Mouse (Mus musculus) T-helper 1 cell (primary cell): ENCODE measurements around the gene Efna2.
"Not testable (repeated sequence)": the region's sequence is repeated elsewhere in the genome, so short reads cannot be mapped to it uniquely, and the experiment has no call there.

Source experiments
- in situ Hi-C: fragments of 300-600 bp; cut with MboI, MseI; formaldehyde crosslinking; loops from one replicate; pipeline ENCODE4 v1.15.1; 2025; ENCODE audit warnings: high pct_unique_total_duplicates

Efna2 gene

DNA sequence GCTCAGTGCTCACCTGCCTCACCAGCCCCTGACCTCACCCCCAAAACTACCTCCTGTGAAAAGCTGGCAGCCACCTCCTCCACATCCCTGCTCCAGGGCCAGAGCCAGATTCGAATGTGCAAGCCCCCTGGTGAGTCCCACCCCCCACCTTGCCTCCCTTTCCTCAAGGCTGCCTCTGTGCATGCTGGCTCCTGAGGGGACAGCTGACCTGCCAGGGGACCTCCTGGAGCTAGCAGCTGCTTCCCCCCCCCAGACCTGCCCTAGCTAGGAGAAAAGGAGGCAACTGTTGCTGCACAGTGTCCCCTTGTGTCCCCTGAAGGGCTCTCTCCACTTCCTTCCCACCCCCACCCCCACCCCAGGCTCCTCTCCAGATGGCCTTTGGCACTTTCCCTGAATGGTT lies 24.0 kb upstream of the Efna2 start:
- in situ Hi-C loops = no loop called here

DNA sequence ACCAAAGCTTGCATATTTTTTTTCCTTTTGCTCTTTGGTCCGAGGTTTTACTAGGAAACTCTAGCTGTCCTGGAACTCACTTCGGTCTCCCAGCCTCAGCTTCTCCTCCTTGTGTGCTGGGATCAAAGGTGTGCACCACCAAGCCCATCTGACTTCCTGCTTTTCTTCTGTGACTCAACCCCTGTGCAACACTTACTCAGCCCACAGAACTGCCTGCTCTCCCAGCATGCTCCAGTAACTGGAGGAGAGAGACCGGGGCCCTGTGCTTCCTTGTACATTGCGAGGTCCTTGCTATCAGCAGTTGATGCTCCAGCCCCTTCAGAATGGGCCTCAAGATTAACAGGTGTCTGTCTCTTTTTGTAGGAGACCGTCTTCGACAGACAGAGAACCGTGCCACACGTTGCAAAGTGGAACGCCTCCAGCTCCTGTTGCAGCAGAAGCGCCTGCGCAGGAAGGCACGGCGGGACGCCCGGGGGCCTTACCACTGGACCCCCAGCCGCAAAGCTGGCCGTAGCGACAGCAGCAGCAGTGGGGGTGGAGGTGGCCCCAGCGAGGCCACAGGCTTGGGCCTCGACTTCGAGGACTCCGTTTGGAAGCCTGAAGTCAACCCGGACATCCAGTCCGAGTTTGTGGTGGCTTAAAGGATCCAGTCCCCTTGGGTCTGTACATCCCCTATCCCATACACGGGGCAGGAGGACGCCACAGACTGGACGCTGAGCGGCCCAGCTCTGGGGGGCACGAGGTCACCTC lies 23.1 kb upstream of the Efna2 start:
- in situ Hi-C loops = no loop called here

GRCm38 (mm10) chr10:80156752-80157053 lies 22.6 kb upstream of the Efna2 start:
- in situ Hi-C loops = no loop called here

DNA sequence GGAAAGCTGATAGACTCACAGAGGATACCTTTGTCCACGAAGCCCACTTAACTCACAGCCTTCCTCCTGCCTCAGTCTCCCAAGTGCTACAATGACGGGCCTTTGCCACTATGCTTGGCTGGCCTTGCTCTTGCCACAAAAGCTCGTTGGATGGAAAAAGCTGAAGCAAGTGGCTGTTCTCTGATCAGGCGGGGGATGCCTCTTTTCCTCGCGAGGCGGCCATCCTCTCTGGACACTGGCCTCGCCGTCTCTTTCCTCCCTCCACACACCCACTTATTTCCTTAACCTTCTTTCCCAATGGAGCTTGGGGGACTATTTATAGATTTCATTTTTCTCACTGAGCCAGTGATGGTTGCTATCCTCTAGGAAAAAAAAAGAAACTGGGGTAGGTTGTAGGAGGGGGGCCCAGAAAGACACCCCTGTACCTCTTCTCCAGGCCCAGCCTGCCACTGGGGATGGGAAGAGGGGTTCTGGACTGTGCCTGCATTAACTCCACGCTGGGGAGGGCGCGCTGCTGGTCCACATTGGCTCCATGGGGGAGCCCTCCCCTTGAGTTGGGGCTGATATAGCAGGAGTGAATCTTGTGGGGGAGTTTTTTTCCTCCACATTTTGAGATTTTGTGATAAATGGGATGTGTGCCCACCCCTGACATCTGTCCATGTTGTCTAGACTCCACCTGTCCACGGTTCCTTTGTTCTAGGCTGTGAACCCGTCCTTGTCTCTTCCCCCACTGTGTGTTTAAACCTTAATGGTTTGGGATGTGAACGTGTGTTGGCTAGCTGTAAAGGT lies 21.9 kb upstream of the Efna2 start:
- in situ Hi-C loops = no loop called here

DNA sequence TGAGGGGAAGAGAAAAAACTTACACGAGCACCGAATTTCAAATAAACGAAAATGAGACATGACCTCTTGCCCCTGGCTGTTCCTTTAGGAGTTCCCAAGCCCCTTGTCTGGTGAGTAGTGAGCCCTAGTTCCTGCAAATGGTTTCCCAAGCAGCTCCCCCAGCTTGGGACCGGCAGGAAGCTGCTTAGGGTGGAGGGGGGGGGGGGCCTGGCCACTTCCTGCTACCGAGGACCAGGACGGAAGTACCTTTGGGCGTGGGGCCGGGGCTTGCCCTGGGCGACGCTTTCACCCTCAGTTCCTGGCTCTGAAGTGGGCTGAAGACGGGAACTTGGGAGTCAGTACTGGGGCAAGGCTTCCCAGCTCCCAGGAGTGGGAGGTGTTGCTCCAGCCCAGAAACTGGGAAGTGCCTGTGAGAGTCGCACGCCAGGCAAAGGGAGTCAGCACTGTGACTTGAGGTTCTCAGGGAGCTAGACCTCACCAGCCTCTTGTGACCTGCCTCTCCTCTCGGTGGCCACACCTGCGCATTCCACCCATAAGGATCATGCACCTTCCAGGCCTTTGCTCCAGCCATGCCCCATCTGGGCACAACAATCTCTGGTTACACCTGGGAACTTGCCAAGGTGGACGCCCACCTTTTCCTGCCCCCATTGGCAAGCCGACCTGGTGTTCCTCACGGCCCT lies 20.8 kb upstream of the Efna2 start:
- in situ Hi-C loops = no loop called here

- in situ Hi-C loops = no loop called here
Measured at GRCm38 (mm10) chr10:80159021-80159560, 20.2 kb upstream of the Efna2 start.

DNA sequence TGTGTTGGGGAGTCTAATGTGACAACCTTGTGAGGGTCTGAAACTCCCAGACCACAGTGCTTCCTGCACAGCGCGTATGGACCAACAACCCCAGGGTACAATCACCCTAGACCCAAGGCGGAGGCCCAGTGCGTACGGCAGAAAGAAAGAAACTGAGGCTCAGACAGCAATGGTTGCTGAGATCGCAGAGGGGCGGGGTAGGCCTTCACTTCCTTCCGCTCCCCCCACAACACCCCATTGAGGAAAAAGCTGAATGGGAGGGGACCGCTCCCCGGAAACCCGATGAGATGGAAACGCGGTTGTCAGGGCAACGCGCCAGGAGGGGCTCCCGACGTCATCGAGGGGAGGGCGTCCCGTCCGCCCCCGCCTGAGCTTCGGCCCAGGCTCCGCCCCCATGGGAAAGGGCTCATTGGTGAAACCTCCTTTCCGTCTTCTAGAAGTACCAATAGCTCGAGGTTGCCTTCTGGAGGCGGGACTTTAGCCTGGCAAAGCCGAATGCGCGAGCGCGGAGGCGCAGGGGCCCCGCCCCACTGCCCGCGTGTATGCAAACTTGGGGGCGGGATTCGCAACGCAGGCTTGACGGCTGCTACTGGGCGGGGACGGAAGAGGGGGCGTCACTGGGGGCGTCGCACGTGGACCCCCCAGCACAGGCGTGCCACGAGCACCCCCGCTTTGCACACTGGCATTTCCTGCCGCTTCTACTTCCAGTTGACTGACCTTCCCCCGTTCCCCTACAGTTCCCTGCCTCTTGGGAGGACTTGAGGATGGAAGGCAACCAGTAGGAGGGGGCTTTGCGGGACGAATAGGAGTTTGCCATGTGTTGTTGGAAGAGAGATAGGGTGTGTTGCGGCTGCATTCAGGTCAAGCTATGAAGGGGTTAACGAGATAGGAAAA lies 19.5 kb upstream of the Efna2 start:
- in situ Hi-C loops = no loop called here

GRCm38 (mm10) chr10:80160455-80161371 lies 18.6 kb upstream of the Efna2 start:
- in situ Hi-C loops = no loop called here

DNA sequence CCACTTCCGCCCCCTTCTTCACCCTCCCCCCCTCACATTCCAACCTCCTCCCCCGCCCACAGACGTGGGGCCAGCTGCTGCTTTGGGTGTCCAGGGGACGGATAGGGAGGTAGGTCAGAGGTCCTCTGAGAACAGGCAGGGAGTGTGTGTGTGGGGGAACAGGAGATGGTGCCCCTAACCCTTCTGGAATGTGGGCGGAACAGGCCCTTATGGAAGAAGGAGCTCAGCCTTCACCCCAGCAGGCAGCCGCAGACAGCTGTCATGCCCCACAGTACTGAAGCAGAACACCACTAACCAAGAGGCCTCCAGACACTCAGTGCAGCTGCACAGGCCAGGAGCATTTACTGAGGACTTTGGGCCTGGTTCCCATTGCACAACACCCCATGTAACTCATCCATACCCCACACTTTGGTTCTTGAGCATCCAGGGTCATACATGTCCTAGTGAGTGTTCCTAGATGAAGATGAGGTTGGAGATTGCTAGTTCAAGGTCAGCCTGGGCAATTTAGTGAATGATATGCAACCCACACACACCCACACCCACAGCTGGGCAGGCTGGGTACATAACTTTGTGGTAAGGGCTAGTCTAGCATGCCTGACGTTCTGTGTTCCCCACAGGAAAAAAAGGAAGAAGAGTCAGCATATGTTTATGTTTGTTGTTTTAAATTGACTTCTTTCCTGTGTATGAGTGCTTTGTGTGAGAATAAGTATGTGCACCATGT lies 17.6 kb upstream of the Efna2 start:
- in situ Hi-C loops = no loop called here

GRCm38 (mm10) chr10:80162243-80162608 lies 17.1 kb upstream of the Efna2 start:
- in situ Hi-C loops = no loop called here

DNA sequence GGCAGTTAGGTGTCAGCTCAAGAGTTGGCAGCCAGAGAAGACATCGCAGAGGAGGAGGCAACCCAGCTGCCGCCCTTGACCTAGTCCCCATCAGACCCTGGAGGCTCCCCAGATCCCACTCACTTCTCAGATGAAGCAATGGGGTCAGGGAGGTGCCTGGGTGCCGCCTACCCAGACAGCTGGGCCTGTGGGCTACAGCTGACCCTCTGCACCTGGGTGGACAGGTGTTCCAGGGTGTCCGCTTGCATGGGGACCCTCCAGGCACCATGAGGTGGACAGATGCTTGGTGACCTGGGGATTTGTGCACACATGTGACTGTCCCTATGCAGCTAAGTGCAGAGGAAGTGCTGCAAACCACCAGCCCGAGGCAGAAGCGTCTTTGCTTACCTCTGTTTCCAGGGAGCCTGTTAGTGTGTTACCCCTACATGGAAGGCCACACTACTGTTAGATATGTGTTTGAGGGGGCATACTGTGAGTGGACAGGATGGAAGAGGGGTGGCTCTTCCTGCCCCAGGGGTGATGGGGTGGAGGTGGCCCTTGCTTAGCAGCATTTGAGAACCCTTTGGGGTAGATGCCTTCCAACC lies 16.5 kb upstream of the Efna2 start:
- in situ Hi-C loops = no loop called here

GRCm38 (mm10) chr10:80163721-80164120 lies 15.6 kb upstream of the Efna2 start:
- in situ Hi-C loops = no loop called here

- in situ Hi-C loops = no loop called here
Measured at GRCm38 (mm10) chr10:80164161-80164997, 14.9 kb upstream of the Efna2 start.

DNA sequence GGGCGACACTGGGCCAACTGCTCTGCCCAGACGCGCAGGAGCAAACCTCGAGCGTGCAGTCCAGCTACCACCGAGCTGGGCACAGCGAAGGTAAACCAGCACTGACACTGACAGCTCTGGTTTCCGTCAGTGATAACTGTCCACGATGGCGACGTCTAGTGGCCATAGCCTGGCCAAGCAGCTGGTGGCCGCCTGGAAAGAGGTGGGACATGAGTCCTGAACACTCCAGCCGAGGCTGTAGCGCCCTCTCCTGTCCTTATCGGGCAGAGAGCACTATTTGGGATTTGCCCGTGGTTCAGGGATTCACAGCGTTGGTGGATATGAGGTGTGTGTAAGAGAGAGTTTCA lies 14.3 kb upstream of the Efna2 start:
- in situ Hi-C loops = no loop called here

DNA sequence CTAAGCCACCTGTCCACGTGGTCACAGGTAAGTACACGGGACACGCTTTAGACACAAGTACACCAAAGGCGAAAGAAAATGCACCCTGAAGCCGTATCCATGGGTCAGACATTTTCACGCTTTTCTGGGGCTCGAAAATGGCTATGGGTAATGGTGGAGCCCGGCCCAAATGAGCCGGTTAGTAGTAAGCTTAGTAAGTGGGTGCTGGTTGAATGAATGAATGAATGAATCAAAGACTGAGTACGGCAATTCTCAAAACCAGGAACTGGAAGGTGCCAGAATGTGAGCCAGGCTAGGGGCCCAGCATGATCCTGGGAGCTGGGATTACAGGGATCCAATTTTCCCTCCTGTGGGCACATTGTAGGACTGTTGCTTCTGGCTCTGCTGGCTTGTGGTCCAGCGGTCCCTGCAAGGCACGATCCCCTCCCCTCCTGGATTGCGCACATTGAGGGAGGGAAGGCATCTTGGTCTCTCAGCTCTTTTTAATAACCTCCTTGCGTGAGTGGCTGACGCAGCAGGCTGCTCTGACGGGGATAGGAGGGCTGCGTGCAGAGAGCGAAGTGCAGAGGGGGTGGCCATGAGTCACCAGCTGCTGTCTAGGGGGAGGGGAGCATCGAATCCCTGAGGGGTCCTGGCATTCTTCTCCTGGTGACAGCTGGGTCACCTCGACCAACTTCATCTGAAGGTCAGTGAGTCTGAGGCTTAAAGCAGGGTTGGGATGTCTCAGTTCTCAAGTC lies 13.7 kb upstream of the Efna2 start, which contains the start of gene Cirbp:
TSS of gene Cirbp (plus strand) at position 594 of the 737 bp plus-strand sequence.
- in situ Hi-C loops = no loop called here

- in situ Hi-C loops = not testable (repeated sequence)
Measured at GRCm38 (mm10) chr10:80166136-80166535, 13.1 kb upstream of the Efna2 start.

GRCm38 (mm10) chr10:80167460-80168037 lies 11.7 kb upstream of the Efna2 start:
- in situ Hi-C loops = no loop called here
